Mouse (Mus musculus) kidney, adult 2 months (tissue): ENCODE measurements around the gene Unc5c. TPM values are rescaled to one million over a fixed set of nuclear protein-coding genes. Genes with fewer than 3 reads are reported as not detected.

Experiments
- DNase-seq: peaks from one replicate; pipeline ENCODE4 v3.0.0; 2021
- H3K27ac ChIP-seq: fragments of 200-500 bp; 2 replicates; pipeline ENCODE4 v1.5.1; 2012; ENCODE audit warnings: low read depth, low read length, control low read depth, inconsistent platforms; ENCODE audit not compliant: insufficient read depth
- H3K27me3 ChIP-seq: fragments of 200-500 bp; replicated peaks from 2 replicates; pipeline ENCODE4 v1.6.1; 2012; ENCODE audit warnings: mild to moderate bottlenecking, moderate library complexity, low read length, inconsistent platforms; ENCODE audit not compliant: control insufficient read depth, insufficient read depth
- H3K36me3 ChIP-seq: fragments of 200-500 bp; 2 replicates; pipeline ENCODE4 v1.6.1; 2012; ENCODE audit warnings: mild to moderate bottlenecking, moderate library complexity, low read length, inconsistent platforms; ENCODE audit not compliant: control insufficient read depth, insufficient read depth
- H3K4me1 ChIP-seq: fragments of 200-500 bp; 2 replicates; pipeline ENCODE4 v1.6.1; 2011; ENCODE audit warnings: low read length; ENCODE audit not compliant: control insufficient read depth, insufficient read depth
- H3K4me3 ChIP-seq: fragments of 200-500 bp; 2 replicates; pipeline ENCODE4 v1.5.1; 2011; ENCODE audit warnings: mild to moderate bottlenecking, low read depth, low read length, control low read depth; ENCODE audit not compliant: insufficient read depth
- CTCF ChIP-seq: fragments of 200-500 bp; conservative IDR thresholded peaks from 2 replicates; pipeline ENCODE4 v1.5.1; 2011; ENCODE audit warnings: low read depth, mild to moderate bottlenecking, control low read depth, low read length, moderate library complexity, mixed read lengths; ENCODE audit not compliant: insufficient read depth, insufficient read length
- POLR2A ChIP-seq: fragments of 200-500 bp; IDR thresholded peaks from one replicate; pipeline ENCODE4 v1.6.1; 2011; ENCODE audit warnings: low read depth, low read length, control low read depth
- WGBS: fragments of 180-500 bp; shearing (Covaris S2); methylation state at CpG from one replicate; pipeline ENCODE4 v1.1.7; 2018; 5-methylcytosine and 5-hydroxymethylcytosine counted together
- polyA plus RNA-seq: library from polyadenylated mRNA; depleted of rRNA; stranded (reverse); fragments of >200 nt; gene quantifications from 2 replicates; pipeline ENCODE4 v1.2.3, GENCODE M21; 2012

Gene Unc5c
- polyA plus RNA-seq, 1 experiment: 2.3 TPM

GRCm38 (mm10) chr3:141660065-141661062 is 195.3 kb downstream of the Unc5c start:
- DNase-seq: no peak
- no peaks in the 10 kb centered on the region for H3K36me3 ChIP-seq
- H3K4me1 ChIP-seq: no peaks in the 10 kb centered on the region
- no peak overlapping the region for H3K4me3 ChIP-seq
- H3K27ac ChIP-seq: no peak overlapping the region
- no peaks in the 10 kb centered on the region for H3K27me3 ChIP-seq
- 36% methylated on average over 15 of the region's 15 CpGs for WGBS
- TF ChIP-seq POLR2A: no peak
- no peak for TF ChIP-seq CTCF

- no peak for DNase-seq
- WGBS: 53% methylated on average over 2 of the region's 2 CpGs
- no peaks in the 10 kb centered on the region for H3K4me1 ChIP-seq
- H3K27ac ChIP-seq: no peak overlapping the region
- H3K27me3 ChIP-seq: no peaks in the 10 kb centered on the region
- no peaks in the 10 kb centered on the region for H3K36me3 ChIP-seq
- TF ChIP-seq CTCF (no peak), POLR2A (no peak)
- H3K4me3 ChIP-seq: no peak overlapping the region
Observed at GRCm38 (mm10) chr3:141689113-141689512, 224.1 kb downstream of the Unc5c start.

- no peak overlapping the region for H3K27ac ChIP-seq
- TF ChIP-seq POLR2A: no peak
- TF ChIP-seq CTCF: no peak
- no peaks in the 10 kb centered on the region for H3K4me1 ChIP-seq
- no peaks in the 10 kb centered on the region for H3K36me3 ChIP-seq
- WGBS: 90% methylated on average over 1 of the region's 1 CpGs
- H3K27me3 ChIP-seq: no peaks in the 10 kb centered on the region
- no peak overlapping the region for H3K4me3 ChIP-seq
- DNase-seq: no peak
Observed at GRCm38 (mm10) chr3:141690676-141691075, 225.7 kb downstream of the Unc5c start.

GRCm38 (mm10) chr3:141691418-141691817 is 226.4 kb downstream of the Unc5c start:
- Histone ChIP-seq H3K27me3 (no peaks in the 10 kb centered on the region), H3K4me3 (no peak overlapping the region), H3K27ac (no peak overlapping the region), H3K4me1 (no peaks in the 10 kb centered on the region), H3K36me3 (no peaks in the 10 kb centered on the region)
- 82% methylated on average over 3 of the region's 3 CpGs for WGBS
- no peak for TF ChIP-seq POLR2A
- no peak for DNase-seq

GRCm38 (mm10) chr3:141691846-141692245 is 226.8 kb downstream of the Unc5c start:
- Histone ChIP-seq H3K4me3 (no peak overlapping the region), H3K36me3 (no peaks in the 10 kb centered on the region), H3K4me1 (no peaks in the 10 kb centered on the region), H3K27ac (no peak overlapping the region), H3K27me3 (no peaks in the 10 kb centered on the region)
- 90% methylated on average over 3 of the region's 3 CpGs for WGBS
- DNase-seq: no peak
- TF ChIP-seq CTCF: no peak
- TF ChIP-seq POLR2A: no peak

- no peak overlapping the region for H3K27ac ChIP-seq
- H3K36me3 ChIP-seq: no peaks in the 10 kb centered on the region
- no peak for DNase-seq
- no peaks in the 10 kb centered on the region for H3K27me3 ChIP-seq
- no peaks in the 10 kb centered on the region for H3K4me1 ChIP-seq
- TF ChIP-seq CTCF: no peak
- no peak for TF ChIP-seq POLR2A
- H3K4me3 ChIP-seq: no peak overlapping the region
Observed at GRCm38 (mm10) chr3:141699177-141699576, 234.2 kb downstream of the Unc5c start.

GRCm38 (mm10) chr3:141701381-141701909 is 236.4 kb downstream of the Unc5c start:
- H3K4me3 ChIP-seq: no peak overlapping the region
- WGBS: 83% methylated on average over 3 of the region's 3 CpGs
- no peaks in the 10 kb centered on the region for H3K36me3 ChIP-seq
- no peak for DNase-seq
- no peak overlapping the region for H3K27ac ChIP-seq
- no peak for TF ChIP-seq CTCF
- TF ChIP-seq POLR2A: no peak
- H3K27me3 ChIP-seq: no peaks in the 10 kb centered on the region
- no peaks in the 10 kb centered on the region for H3K4me1 ChIP-seq
